In the genomic region with DNA sequence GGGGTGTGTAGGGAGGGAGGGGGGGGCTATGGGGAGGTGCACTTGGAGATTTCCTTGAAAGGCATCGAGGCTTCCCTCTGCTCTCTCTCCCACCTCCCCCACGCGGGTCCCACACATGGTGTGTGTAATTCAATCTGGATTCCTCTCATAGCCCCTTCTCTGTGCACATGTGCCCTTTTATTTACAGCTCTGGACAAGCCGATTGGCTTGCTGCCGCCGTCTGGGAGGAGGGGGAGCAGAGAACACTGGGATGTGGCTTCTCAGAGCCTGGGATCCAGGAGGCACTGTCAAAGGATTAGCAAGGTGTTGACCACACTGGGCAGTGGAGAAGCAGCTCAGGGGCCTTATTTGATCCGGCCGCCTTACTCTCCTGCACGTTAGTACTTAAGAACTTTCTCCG, we compare ENCODE assay signal across 9 mouse cellular contexts. TPM values are rescaled to one million over a fixed set of nuclear protein-coding genes. Genes with fewer than 3 reads are reported as not detected.
DNase-seq lines count a peak whose midpoint lies in the region; ATAC-seq lines count a peak whose summit lies in the region.
"Had no signal": no experiment of that assay in that cellular context is flagged by ENCODE, and none has a peak within 500 bp of the region (broad histone marks: within the 10 kb centered on the region; RNA-seq: fewer than 3 reads in every experiment).

No protein-coding gene starts in this region.

- no peaks in the 10 kb centered on the region for H3K9me3 ChIP-seq in heart, embryonic 11.5 days (replicated peaks; ENCODE audit: control insufficient read depth, low read length)
- no peaks in the 10 kb centered on the region for H3K9me3 ChIP-seq in intestine, embryonic 16.5 days (ENCODE audit: control insufficient read depth, low read length)
- H3K9me3 ChIP-seq in stomach, embryonic 15.5 days: no peaks in the 10 kb centered on the region

- WGBS in heart, embryonic 11.5 days (ENCODE audit: insufficient replicate concordance): 29% methylated on average over 10 of the region's 10 CpGs
- WGBS in intestine, embryonic 16.5 days: 31% methylated on average over 10 of the region's 10 CpGs
- WGBS in stomach, embryonic 15.5 days: 29% methylated on average over 10 of the region's 10 CpGs

- H3K27ac ChIP-seq in heart, embryonic 11.5 days (ENCODE audit: low read depth, low read length): 0 out of 2 replicates have a peak overlapping the region, but pooled peaks have one; percentile 11
- H3K27ac ChIP-seq in intestine, embryonic 16.5 days (ENCODE audit: low read length): peak overlapping the region; percentile 34
- peak overlapping the region; percentile 65 for H3K27ac ChIP-seq in stomach, embryonic 15.5 days

- H3K27me3 ChIP-seq in heart, embryonic 11.5 days (ENCODE audit: control insufficient read depth, insufficient read depth, low read length): no peaks in the 10 kb centered on the region
- no peaks in the 10 kb centered on the region for H3K27me3 ChIP-seq in intestine, embryonic 16.5 days (replicated peaks; ENCODE audit: control insufficient read depth, insufficient read depth, low read length)
- H3K27me3 ChIP-seq in stomach, embryonic 15.5 days (replicated peaks): no peaks in the 10 kb centered on the region

- H3K4me3 ChIP-seq in heart, embryonic 11.5 days (ENCODE audit: low read depth, low read length): no peak overlapping the region
- H3K4me3 ChIP-seq in intestine, embryonic 16.5 days (ENCODE audit: low read length): peak overlapping the region; percentile 29
- H3K4me3 ChIP-seq in stomach, embryonic 15.5 days (replicated peaks): no peak overlapping the region; the same call in 1 of the 2 replicates

- ATAC-seq in heart, embryonic 11.5 days (replicated peaks; ENCODE audit: insufficient number of reproducible peaks, low FRiP score, low TSS enrichment): 0 out of 2 replicates have a peak, but pooled peaks have one; percentile 16
- ATAC-seq in intestine, embryonic 16.5 days: peak; percentile 62
- ATAC-seq in stomach, embryonic 15.5 days (ENCODE audit: insufficient read depth, low FRiP score, low read depth): peak; percentile 44
- ATAC-seq in erythroid progenitor cell, adult 5-6 weeks (replicated peaks; ENCODE audit: low FRiP score, poor library complexity, severe bottlenecking): no peak

- no peak overlapping the region for H3K9ac ChIP-seq in heart, embryonic 11.5 days (ENCODE audit: low read depth, low read length)
- H3K9ac ChIP-seq in intestine, embryonic 16.5 days (ENCODE audit: low read depth, low read length): peak overlapping the region; percentile 45; the same call in 1 of the 2 replicates
- no peak overlapping the region for H3K9ac ChIP-seq in stomach, embryonic 15.5 days

- H3K4me2 ChIP-seq in heart, embryonic 11.5 days: 0 out of 2 replicates have a peak overlapping the region, but pooled peaks have one; percentile 16
- H3K4me2 ChIP-seq in intestine, embryonic 16.5 days (ENCODE audit: low read depth, low read length): peak overlapping the region; percentile 32
- H3K4me2 ChIP-seq in stomach, embryonic 15.5 days: peak overlapping the region; percentile 4; the same call in 1 of the 2 replicates

- H3K4me1 ChIP-seq in heart, embryonic 11.5 days (ENCODE audit: control insufficient read depth, insufficient read depth, low read length): peaks cover 48% of the 10 kb centered on the region
- peaks cover 43% of the 10 kb centered on the region for H3K4me1 ChIP-seq in intestine, embryonic 16.5 days (ENCODE audit: control insufficient read depth, insufficient read depth, low read length)
- H3K4me1 ChIP-seq in stomach, embryonic 15.5 days: peaks cover 45% of the 10 kb centered on the region

- H3K36me3 ChIP-seq in heart, embryonic 11.5 days (ENCODE audit: control insufficient read depth, insufficient read depth, low read length): no peaks in the 10 kb centered on the region
- H3K36me3 ChIP-seq in intestine, embryonic 16.5 days (ENCODE audit: control insufficient read depth, insufficient read depth, low read length): no peaks in the 10 kb centered on the region
- no peaks in the 10 kb centered on the region for H3K36me3 ChIP-seq in stomach, embryonic 15.5 days

- DNase-seq in heart, postnatal 4 days: no peak
- DNase-seq in testis, postnatal 10 days (ENCODE audit: low spot score): peak; percentile 64
- no peak for DNase-seq in testis, postnatal 14 days (ENCODE audit: low spot score)
- DNase-seq in ovary, adult 18-20 months (ENCODE audit: low spot score): no peak
- DNase-seq: thymus, postnatal 25 days had no signal

RNA-seq across cellular contexts. Expression of a gene that starts 19.2 kb away (rescaled TPM):
- 6.3 and 7.8 TPM in 2 replicates for polyA plus RNA-seq in heart, embryonic 11.5 days (2014; fragmentation: Nextera tagmentation; extraction: Ambion mirVana)
- total RNA-seq in heart, postnatal 4 days (2021): 10 to 100 TPM; 39.5 to 41.2 TPM
- 11.8 and 13.0 TPM in 2 replicates for polyA plus RNA-seq in intestine, embryonic 16.5 days (2015; fragmentation: Nextera tagmentation; extraction: Ambion mirVana)
- 16.3 and 17.2 TPM in 2 replicates for polyA plus RNA-seq in stomach, embryonic 15.5 days (2015; fragmentation: Nextera tagmentation; extraction: Ambion mirVana)
- total RNA-seq in erythroid progenitor cell, adult 5-6 weeks (2015; ENCODE audit: low replicate concordance): not detected in 2 replicates
- total RNA-seq in erythroid progenitor cell, adult 5-6 weeks (2017; ENCODE audit: low replicate concordance): not detected in 2 replicates

RNA-seq across cellular contexts. Expression of a gene that starts 28.0 kb away (rescaled TPM):
- polyA plus RNA-seq in heart, embryonic 11.5 days (2014; fragmentation: Nextera tagmentation; extraction: Ambion mirVana): 0.23 TPM in 1 of 2 replicates, not detected in the other
- total RNA-seq in heart, postnatal 4 days (2021): not detected
- polyA plus RNA-seq in intestine, embryonic 16.5 days (2015; fragmentation: Nextera tagmentation; extraction: Ambion mirVana): 0.10 and 0.24 TPM in 2 replicates
- 0.22 TPM in 1 of 2 replicates, not detected in the other for polyA plus RNA-seq in stomach, embryonic 15.5 days (2015; fragmentation: Nextera tagmentation; extraction: Ambion mirVana)
- total RNA-seq in erythroid progenitor cell, adult 5-6 weeks (2015; ENCODE audit: low replicate concordance): not detected in 2 replicates
- not detected in 2 replicates for total RNA-seq in erythroid progenitor cell, adult 5-6 weeks (2017; ENCODE audit: low replicate concordance)

RNA-seq across cellular contexts. Expression of a gene that starts 40.8 kb away (rescaled TPM):
- 5.0 and 6.1 TPM in 2 replicates for polyA plus RNA-seq in heart, embryonic 11.5 days (2014; fragmentation: Nextera tagmentation; extraction: Ambion mirVana)
- total RNA-seq in heart, postnatal 4 days (2021): 10 to 100 TPM; 41.2 to 45.4 TPM
- 1.7 and 2.2 TPM in 2 replicates for polyA plus RNA-seq in intestine, embryonic 16.5 days (2015; fragmentation: Nextera tagmentation; extraction: Ambion mirVana)
- 6.2 and 7.4 TPM in 2 replicates for polyA plus RNA-seq in stomach, embryonic 15.5 days (2015; fragmentation: Nextera tagmentation; extraction: Ambion mirVana)
- 0.84 and 2.5 TPM in 2 replicates for total RNA-seq in erythroid progenitor cell, adult 5-6 weeks (2015; ENCODE audit: low replicate concordance)
- 0.23 and 0.77 TPM in 2 replicates for total RNA-seq in erythroid progenitor cell, adult 5-6 weeks (2017; ENCODE audit: low replicate concordance)

RNA-seq across cellular contexts. Expression of a gene that starts 53.5 kb away (rescaled TPM):
- polyA plus RNA-seq in heart, embryonic 11.5 days (2014; fragmentation: Nextera tagmentation; extraction: Ambion mirVana): 1.8 and 3.3 TPM in 2 replicates
- under 1 TPM; 0.56 to 0.69 TPM for total RNA-seq in heart, postnatal 4 days (2021)
- 2.5 and 2.6 TPM in 2 replicates for polyA plus RNA-seq in intestine, embryonic 16.5 days (2015; fragmentation: Nextera tagmentation; extraction: Ambion mirVana)
- 3.3 and 5.2 TPM in 2 replicates for polyA plus RNA-seq in stomach, embryonic 15.5 days (2015; fragmentation: Nextera tagmentation; extraction: Ambion mirVana)
- 17.2 and 22.3 TPM in 2 replicates for total RNA-seq in erythroid progenitor cell, adult 5-6 weeks (2015; ENCODE audit: low replicate concordance)
- total RNA-seq in erythroid progenitor cell, adult 5-6 weeks (2017; ENCODE audit: low replicate concordance): 23.1 and 23.5 TPM in 2 replicates

Comparison
In these comparisons a context has a peak if more than half of its experiments do, and no peak if none do; other contexts are left out.
1. H3K27ac ChIP-seq: peak in every context shown above with its lines; median percentile 65 in stomach, embryonic 15.5 days; 34 in intestine, embryonic 16.5 days; 11 in heart, embryonic 11.5 days.